Mouse (Mus musculus): ENCODE measurements around the gene Dusp14.

Gene Dusp14

GRCm38 (mm10) chr11:84067720-84068190, 1.3 kb downstream of the Dusp14 start:
- DNase-seq (ENCODE audit: inconsistent age in 2 of 2, low spot score in 1 of 2): peak in 1 of 2 experiments; percentile 87

DNA sequence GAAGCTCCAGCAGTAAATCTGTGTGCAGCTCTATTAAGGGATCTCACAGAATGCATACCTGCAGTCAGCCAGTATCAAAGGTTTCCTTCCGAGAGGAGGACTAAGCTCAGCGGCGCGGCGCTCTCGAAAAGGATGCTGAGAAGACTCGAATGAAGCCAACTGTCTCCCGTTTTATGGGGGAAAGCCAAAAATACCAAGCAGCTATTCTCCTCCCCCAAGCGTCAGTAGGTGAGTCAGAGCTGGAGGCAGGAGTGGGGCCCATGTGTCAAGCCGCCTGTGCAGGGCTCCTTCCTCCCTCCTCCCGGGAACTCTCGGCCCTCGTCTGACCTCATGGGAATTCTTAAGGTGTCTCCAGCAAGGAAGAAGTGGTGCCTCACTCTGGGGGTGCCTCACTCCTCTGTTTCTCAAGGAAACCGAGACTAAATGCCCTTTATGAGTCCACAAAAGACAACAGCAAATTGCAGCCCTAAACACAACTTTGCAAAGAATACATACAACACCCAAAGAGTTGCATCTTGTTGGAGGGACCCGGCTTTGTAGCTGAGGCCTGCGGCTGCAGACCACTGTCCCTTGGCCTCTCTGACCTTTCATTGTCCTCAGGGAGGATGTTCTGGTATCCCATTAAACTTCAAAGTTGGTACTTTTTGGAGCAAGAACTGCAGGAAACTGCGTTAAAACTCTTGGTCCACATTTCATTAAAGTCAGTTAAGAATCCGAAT, 2.0 kb downstream of the Dusp14 start:
- peak; percentile 86 to 93 for DNase-seq (ENCODE audit: inconsistent age in 2 of 2, low spot score in 1 of 2)

DNA sequence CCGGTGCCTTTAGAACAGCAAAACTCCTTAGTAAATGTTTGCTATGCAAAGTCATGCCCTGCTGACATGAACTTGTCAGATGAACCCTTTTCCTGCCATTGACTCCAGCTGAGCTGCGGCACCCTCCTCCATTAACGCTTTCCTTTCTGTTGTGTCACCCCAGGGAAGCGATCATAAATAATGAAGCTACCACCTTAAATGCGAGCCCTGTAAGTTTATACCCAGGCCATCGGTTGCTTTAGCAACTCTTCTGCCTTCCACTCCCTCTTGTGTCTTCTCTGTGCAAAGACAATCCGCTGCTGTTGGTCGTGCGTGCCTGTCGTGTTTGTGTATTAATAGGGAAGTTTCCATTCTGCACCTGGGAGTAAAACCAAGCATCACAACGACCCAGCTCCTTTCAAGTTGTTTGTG, 3.0 kb downstream of the Dusp14 start:
- DNase-seq (ENCODE audit: inconsistent age in 2 of 2, low spot score in 1 of 2): peak; percentile 47 to 72

DNA sequence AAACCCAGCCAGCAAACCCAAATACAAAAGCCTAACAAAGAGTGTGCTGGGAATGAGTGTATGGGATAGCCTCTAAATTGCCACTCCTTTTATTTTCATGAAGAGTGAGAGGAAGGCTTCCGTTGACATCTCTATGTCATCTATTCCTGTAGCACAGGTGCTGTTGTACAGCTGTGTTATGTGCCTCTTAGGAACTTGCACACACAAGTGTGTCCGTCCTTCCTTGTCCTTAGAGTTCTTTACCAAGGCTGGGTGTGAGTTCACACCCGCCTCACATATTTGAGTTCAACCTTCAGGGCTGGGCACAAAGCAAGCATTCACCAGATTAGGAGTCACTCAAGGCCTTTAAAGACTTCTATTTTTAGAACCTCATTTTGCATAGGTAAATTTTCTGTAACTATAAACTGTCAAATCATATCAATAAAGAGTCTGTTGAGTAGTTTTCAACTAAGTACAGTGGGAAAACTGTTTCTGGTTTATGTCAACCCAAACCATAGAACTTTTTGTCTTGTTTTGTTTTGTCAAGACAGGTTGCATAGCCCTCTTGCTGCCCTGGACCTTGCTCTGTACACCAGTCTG, 5.3 kb downstream of the Dusp14 start:
- DNase-seq (ENCODE audit: inconsistent age in 2 of 2, low spot score in 1 of 2): no peak

DNA sequence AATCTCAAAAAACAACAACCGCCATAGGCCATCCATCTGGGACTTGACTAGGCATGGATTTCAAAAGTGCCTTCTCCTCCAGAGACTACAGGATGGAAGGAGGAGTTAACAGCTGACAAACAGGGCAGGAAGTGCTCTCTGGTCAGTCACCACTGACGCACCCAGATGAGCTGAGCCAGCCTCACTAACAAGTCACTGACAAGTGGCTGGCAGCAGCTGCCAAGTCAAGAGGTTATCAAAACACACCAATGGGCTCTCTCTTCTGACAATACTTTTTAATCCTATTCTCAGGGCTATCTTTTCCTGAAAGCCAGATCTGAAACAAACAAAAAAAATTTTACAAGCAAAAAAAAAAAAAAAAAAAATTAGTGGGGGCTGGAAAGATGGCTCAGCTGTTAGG, 6.3 kb downstream of the Dusp14 start:
- peak; percentile 58 to 68 for DNase-seq (ENCODE audit: inconsistent age in 2 of 2, low spot score in 1 of 2)

DNA sequence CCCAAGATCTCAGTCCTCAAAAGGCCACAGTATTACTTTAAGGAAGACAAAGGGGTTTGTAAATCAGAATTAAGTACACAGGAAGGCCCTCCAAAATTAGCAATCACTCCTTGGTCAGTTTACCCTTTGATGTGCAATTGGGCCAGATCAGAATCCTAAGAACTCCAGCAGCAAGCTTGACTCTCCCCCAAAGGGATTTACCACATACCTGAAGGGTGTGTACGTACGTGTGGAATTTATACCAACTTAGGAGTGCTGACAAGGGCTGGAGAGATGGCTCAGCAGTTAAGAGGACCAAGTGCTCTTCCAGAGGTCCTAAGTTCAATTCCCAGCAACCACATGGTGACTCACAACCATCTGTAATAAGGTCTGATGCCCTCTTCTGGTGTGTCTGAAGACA, 7.2 kb downstream of the Dusp14 start:
- no peak for DNase-seq (ENCODE audit: inconsistent age in 2 of 2, low spot score in 1 of 2)

- DNase-seq (ENCODE audit: inconsistent age in 2 of 2, low spot score in 1 of 2): no peak
These were observed 8.4 kb downstream of the Dusp14 start for GRCm38 (mm10) chr11:84060635-84061034.

GRCm38 (mm10) chr11:84059784-84060183, 9.3 kb downstream of the Dusp14 start:
- no peak for DNase-seq (ENCODE audit: inconsistent age in 2 of 2, low spot score in 1 of 2)

DNA sequence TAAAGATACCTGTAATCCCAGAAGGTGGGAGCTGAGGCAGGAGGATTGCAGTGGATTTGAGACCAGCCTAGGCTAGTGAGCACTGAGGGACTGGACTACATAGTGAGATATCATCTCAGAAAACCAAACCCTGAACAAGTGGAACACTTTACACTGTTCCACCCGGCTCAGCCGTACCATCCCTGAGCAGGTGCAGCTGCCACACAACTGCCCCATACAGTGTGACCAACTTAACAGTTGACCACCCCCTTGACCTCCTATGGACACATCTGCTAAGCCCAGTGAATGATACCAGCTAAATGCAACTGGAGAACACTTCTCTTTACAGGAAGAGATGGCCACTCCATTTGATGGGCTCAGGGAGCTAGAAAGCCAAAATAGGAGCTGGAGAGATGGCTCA, 11.6 kb downstream of the Dusp14 start:
- no peak for DNase-seq (ENCODE audit: inconsistent age in 2 of 2, low spot score in 1 of 2)

- DNase-seq (ENCODE audit: inconsistent age in 2 of 2, low spot score in 1 of 2): peak; percentile 64
These were observed 15.4 kb downstream of the Dusp14 start for GRCm38 (mm10) chr11:84053524-84054163.

DNA sequence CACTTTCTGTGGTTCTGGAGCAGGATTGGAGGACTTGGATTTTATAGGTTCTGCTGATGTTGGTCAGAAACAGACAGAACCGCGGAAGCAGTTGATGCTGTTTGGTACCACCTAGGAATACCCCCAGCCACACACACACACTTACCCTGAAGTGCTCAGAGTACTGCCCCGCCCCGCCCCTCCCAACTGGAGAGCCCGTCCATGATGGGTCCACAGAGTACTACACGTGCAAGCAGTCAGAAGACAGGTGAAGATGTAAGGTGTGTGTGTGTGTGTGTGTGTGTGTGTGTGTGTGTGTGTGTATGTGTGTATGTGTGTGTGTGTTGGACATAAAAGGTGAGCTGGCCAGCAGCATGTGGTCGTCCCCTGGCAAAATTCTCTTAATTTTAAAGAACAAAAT, 16.0 kb downstream of the Dusp14 start:
- DNase-seq (ENCODE audit: inconsistent age in 2 of 2, low spot score in 1 of 2): no peak

GRCm38 (mm10) chr11:84048411-84048810, 20.6 kb downstream of the Dusp14 start:
- no peak for DNase-seq (ENCODE audit: inconsistent age in 2 of 2, low spot score in 1 of 2)

- DNase-seq (ENCODE audit: inconsistent age in 2 of 2, low spot score in 1 of 2): no peak
These were observed 21.8 kb downstream of the Dusp14 start for GRCm38 (mm10) chr11:84047270-84047669.

DNA sequence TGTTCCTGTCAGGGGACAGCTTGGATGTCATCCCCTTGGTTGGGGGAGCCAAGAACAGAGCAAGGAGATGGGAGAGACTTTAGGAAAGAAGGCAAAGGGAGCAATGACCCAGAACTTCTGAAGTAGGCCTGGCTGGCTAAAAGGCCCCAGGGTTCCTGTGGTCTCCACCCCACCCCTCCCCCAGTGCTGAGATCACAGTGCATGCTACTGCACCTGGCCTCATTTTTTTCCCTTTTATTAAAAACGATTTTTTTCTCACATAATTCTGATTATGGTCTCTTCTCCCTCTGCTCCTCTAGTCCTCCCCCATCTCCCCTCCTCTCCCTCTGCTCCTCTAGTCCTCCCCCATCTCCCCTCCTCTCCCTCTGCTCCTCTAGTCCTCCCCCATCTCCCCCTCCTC, 24.1 kb downstream of the Dusp14 start:
- DNase-seq (ENCODE audit: inconsistent age in 2 of 2, low spot score in 1 of 2): no peak

DNA sequence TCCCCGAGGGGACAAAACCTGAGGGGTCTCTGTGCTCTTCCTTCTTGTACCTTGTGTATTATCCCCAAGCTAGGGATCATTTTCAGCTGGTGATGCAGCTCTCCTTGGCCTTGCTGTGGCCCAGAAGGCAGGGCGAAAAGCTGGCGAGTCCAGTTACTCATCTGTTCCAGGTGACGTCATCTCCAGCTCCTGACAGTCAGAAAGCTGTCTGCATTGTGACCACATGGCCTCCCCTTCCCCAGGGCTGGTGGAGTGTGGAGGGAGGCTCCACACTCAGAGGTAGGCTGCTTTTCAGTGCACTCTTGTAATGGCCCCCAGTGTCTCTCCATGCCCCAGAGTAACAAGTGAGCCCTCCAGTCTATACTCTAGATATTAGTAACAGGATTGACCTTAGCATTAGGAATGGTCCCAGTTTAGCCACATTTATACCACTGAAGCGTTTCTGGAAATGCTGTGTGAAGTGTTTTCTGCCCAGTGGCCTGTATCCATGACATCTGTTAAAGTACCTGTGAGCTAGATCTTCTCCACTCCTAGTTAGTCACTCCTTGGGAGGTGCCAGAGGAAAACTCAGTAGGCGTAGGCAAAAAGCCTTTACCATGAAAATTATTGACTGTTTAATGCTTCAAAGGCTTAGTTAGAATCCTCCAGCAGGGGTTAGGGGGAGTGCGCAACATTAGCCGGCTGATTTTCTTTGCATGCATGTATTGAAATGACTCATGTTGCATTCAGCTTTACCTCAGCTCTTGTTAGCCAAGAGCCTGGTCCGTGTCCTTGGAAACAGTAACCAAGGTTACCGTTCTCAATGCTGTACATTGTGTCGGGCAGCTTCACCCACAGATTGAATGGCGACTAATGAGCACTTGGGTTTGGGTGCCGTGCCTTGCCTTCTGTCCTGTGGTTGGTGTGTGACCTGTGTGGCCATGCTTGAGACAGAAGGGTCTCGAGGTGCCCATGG, 26.0 kb downstream of the Dusp14 start:
- peak; percentile 85 to 92 for DNase-seq (ENCODE audit: inconsistent age in 2 of 2, low spot score in 1 of 2)

DNA sequence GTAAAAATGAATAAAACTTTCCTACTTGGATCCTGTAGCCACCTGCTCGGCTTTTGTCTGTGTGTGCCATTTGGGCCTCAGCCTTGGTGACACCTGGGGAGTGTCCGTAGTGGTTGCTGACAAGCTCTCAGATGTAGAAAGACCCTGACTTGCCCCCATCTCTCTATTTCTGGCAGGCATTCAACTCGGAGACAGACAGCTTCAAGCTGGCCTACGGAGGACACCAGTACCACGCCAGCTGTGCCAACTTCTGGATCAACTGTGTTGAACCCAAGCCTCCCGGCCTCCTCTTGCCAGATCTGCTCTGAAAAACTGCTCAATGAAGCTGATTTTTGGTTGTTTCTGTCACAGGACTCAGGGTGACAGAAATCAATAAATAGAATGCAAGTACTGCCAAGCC, 28.4 kb downstream of the Dusp14 start:
- no peak for DNase-seq (ENCODE audit: inconsistent age in 2 of 2, low spot score in 1 of 2)

DNA sequence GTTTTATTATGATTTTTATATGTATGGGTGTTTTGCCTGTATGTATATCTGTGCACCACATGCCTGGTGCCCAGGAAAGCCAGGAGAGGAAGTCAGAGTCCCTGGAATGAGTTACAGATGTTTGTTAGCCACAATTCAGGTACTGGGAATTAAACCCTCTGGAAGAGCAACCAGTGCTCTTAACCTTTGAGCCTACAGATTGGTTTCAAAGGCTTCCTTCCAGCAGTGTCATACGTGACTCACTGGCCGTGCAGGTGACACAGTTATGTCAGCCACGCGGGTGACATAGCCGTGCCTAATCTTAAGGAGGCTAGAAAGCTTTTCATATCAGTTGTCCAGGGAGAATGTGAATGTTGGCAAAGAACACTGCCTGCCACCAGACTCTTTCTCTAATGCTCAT, 35.4 kb downstream of the Dusp14 start:
- DNase-seq (ENCODE audit: inconsistent age in 2 of 2, low spot score in 1 of 2): peak; percentile 49 to 74

- no peak for DNase-seq (ENCODE audit: inconsistent age in 2 of 2, low spot score in 1 of 2)
These were observed 36.5 kb downstream of the Dusp14 start for GRCm38 (mm10) chr11:84032559-84032958.

DNA sequence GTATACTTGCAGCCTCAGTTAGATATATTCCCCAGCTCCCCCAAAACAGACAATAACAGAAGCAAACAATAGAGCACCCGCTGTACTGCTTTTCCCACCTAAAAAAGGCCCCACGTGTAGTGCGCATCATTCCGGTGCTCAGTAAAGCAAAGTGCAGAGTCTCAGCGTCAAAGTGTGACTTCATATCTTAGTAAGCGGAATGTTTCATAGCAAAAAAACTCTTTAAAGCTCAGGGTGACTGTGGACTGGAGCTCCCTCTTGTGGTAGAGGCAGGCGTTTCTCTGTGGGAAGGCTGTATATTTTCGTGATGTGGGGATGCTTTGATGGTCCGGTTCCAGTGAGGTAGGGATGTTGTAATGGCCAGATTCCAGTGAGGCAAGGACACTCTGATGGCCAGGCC, 37.1 kb downstream of the Dusp14 start:
- DNase-seq (ENCODE audit: inconsistent age in 2 of 2, low spot score in 1 of 2): peak; percentile 81 to 93

- DNase-seq (ENCODE audit: inconsistent age in 2 of 2, low spot score in 1 of 2): peak in 1 of 2 experiments; percentile 77
These were observed 40.6 kb downstream of the Dusp14 start for GRCm38 (mm10) chr11:84028271-84029028.

All from adrenal gland, adult (tissue).